Mouse (Mus musculus): ENCODE data around the gene Atp4a. TPM values are rescaled to one million over a fixed set of nuclear protein-coding genes. Genes with fewer than 3 reads are reported as not detected.

Atp4a gene
- 2.0 and 5.3 TPM in 2 replicates for total RNA-seq (2014; rRNA removed)
- polyA plus RNA-seq (2015; fragmentation: Nextera tagmentation; extraction: Ambion mirVana), result 4.2 and 6.0 TPM in 2 replicates

DNA sequence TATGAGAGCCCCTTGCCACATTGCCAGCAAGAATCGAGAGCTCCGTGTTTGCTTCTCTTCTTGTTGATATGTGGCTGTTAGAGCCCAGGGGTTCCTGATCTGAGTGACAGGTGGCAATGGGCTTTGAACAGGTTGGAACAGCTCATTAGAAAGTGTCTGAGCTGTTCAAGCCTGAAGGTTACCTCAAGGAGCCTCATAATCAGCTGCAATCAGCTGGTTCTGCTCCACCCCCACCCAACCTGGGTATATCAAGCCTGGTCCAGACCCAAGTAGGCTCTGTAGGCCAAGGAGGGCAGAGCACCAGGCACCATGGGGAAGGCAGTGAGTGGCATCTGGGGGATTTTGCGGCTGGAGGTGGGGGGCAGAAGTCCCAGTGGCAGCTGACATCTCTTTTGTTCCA lies at the start of gene Atp4a:
TSS of gene Atp4a (plus strand) at position 268 of the 400 bp plus-strand sequence.
- Histone ChIP-seq H3K4me3 (ENCODE audit: low read length) (no peak within 1 kb of the TSS), H3K9me3 (ENCODE audit: low read length) (no peaks in the 10 kb centered on the region), H3K4me2 (ENCODE audit: low read depth, low read length) (no peak within 1 kb of the TSS), H3K27me3 (ENCODE audit: insufficient read depth, low read length) (no peaks in the 10 kb centered on the region), H3K9ac (replicated peaks; ENCODE audit: low read length) (no peak within 1 kb of the TSS), H3K4me1 (ENCODE audit: insufficient read depth, low read length) (0 out of 2 replicates have a peak, but pooled peaks cover 2% of the 10 kb centered on the region), H3K36me3 (ENCODE audit: insufficient read depth, low read length) (no peaks in the 10 kb centered on the region), H3K27ac (no peak within 1 kb of the TSS)
- TF ChIP-seq CTCF (IDR thresholded peaks at IDR 0.05; ENCODE audit: low read depth), result no peak
- 86% methylated on average over 3 of the region's 3 CpGs for WGBS
- ATAC-seq, result no peak
- DNase-seq (ENCODE audit: low spot score), result no peak

DNA sequence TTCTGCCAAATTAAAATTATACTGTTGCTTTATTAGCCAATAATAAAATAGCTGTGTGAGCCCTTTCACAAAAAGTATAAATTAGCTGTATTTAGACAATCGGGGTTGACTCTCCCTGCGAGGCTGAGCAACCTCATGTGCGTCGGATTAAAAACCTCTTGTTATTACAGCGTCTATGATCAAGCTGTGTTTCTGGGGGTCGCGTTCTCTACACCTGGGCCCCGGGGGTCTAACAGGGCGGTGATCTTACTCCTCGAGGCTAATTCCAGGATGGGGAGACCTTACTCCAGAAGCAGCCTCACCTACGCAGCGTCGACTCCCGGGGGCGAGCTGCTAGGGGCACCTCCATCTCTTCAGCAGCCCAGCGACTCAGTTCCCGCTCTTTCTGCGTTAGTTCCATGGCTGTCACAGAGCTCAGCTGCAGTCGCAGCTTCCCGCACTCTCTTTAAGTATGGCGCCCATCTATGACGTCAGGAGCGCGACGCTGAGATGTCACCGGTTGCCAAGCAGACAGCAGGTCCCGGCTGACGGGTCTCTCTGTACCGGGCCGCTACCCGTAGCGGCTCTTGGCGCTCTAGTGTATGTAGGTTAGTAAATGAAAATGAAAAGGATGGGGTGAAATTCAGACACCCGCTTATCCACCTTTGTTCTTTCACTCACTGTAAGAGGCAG lies 47.3 kb upstream of the Atp4a start, which contains the start of gene Haus5:
TSS of gene Haus5 (minus strand) at position 466 of the 672 bp plus-strand sequence.
- peak within 1 kb of the TSS; percentile 91 for H3K4me2 ChIP-seq (ENCODE audit: low read depth, low read length)
- no peaks in the 10 kb centered on the region; the same call in 1 of the 2 replicates for H3K27me3 ChIP-seq (ENCODE audit: insufficient read depth, low read length)
- no peaks in the 10 kb centered on the region for H3K4me1 ChIP-seq (ENCODE audit: insufficient read depth, low read length)
- no peak for TF ChIP-seq CTCF (IDR thresholded peaks at IDR 0.05; ENCODE audit: low read depth)
- WGBS, result under 1% methylated on average over 34 of the region's 34 CpGs
- ATAC-seq, result peak; percentile 96
- H3K9me3 ChIP-seq (ENCODE audit: low read length), result no peaks in the 10 kb centered on the region
- H3K36me3 ChIP-seq (ENCODE audit: insufficient read depth, low read length), result no peaks in the 10 kb centered on the region
- peak within 1 kb of the TSS; percentile 85 for H3K27ac ChIP-seq
- peak; percentile 97 for DNase-seq (ENCODE audit: low spot score)
- peak within 1 kb of the TSS; percentile 68 for H3K9ac ChIP-seq (replicated peaks; ENCODE audit: low read length)
- H3K4me3 ChIP-seq (ENCODE audit: low read length), result peak within 1 kb of the TSS; percentile 62

DNA sequence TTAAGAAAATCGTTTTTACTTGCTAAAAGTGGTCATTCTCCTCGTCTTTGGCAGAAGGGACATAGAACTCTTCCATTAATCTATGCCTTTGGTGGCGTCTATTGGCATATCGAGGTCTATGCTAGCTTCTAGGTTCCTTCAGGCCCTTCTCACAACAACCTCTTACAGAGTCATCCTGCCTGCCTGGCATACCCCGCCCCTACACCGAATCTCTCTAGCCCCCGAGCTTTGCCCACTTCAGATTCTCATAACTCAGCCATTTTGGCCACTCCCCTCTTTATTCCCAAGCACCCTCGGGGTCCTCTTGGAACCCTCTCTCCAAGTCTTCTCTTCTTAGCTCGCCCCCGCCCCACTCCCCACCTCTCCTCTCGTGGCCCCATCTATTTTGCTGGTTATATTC lies 46.7 kb upstream of the Atp4a start:
- DNase-seq (ENCODE audit: low spot score) (peak; percentile 45), ATAC-seq (peak; percentile 65)

DNA sequence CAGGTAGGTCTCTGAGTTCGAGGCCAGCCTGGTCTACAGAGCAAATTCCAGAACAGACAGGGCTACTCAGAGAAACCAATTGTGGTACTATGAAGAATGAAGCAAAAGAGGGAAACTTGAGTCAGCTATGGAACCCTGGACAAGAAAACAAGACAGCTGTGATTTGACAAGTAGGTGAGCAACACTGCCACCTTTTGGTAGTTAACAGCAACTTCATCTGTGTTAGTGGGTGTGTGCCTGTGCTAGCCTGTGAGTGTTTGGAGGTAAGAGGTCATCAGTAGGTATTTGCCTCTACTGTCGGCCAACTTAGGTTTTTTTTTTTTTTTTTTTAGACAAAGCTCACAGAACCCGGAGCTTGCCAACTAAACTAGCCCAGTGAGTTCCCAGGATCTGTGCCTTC lies 42.8 kb upstream of the Atp4a start:
- H3K27ac ChIP-seq, result no peak overlapping the region
- DNase-seq (ENCODE audit: low spot score), result peak; percentile 14
- H3K4me3 ChIP-seq (ENCODE audit: low read length), result no peak overlapping the region
- H3K36me3 ChIP-seq (ENCODE audit: insufficient read depth, low read length), result no peaks in the 10 kb centered on the region
- H3K4me1 ChIP-seq (ENCODE audit: insufficient read depth, low read length), result no peaks in the 10 kb centered on the region
- no peaks in the 10 kb centered on the region; the same call in 1 of the 2 replicates for H3K27me3 ChIP-seq (ENCODE audit: insufficient read depth, low read length)
- WGBS, result 28% methylated on average over 3 of the region's 3 CpGs
- peak; percentile 50 for TF ChIP-seq CTCF (IDR thresholded peaks at IDR 0.05; ENCODE audit: low read depth)
- no peak overlapping the region for H3K9ac ChIP-seq (replicated peaks; ENCODE audit: low read length)
- ATAC-seq, result no peak
- H3K9me3 ChIP-seq (ENCODE audit: low read length), result no peaks in the 10 kb centered on the region
- H3K4me2 ChIP-seq (ENCODE audit: low read depth, low read length), result no peak overlapping the region

More for the DNA sequence above, 46.7 kb upstream of the Atp4a start:
- H3K4me1 ChIP-seq (ENCODE audit: insufficient read depth, low read length), result no peaks in the 10 kb centered on the region
- H3K4me3 ChIP-seq (ENCODE audit: low read length), result peak overlapping the region; percentile 62
- TF ChIP-seq CTCF (IDR thresholded peaks at IDR 0.05; ENCODE audit: low read depth), result no peak
- no peaks in the 10 kb centered on the region; the same call in 1 of the 2 replicates for H3K27me3 ChIP-seq (ENCODE audit: insufficient read depth, low read length)
- peak overlapping the region; percentile 91 for H3K4me2 ChIP-seq (ENCODE audit: low read depth, low read length)
- 5% methylated on average over 11 of the region's 11 CpGs for WGBS
- H3K27ac ChIP-seq, result peak overlapping the region; percentile 85
- no peaks in the 10 kb centered on the region for H3K9me3 ChIP-seq (ENCODE audit: low read length)
- H3K36me3 ChIP-seq (ENCODE audit: insufficient read depth, low read length), result no peaks in the 10 kb centered on the region
- H3K9ac ChIP-seq (replicated peaks; ENCODE audit: low read length), result peak overlapping the region; percentile 68

DNA sequence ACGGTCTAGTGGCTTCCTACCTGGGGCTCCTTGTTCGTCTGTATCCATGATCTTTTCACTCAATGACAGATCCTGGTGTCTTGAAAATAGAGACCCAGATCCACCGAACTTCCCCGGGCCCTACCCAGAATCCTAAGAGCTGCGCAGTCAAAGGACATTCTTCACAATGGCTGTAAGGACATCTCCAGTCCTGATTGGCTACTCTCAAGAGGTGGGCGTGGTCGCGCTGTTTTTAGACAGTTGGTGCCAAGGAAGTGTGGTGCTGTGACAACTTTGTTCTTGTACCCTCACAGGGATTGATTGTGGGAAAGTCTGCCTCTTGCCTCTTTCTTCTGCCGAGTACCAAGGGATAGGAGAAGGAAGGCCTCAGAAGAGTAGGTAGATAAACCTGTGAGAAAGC lies 40.5 kb upstream of the Atp4a start, which contains the start of gene Pmis2:
TSS of gene Pmis2 (minus strand) at position 126 of the 400 bp plus-strand sequence.
- H3K27me3 ChIP-seq (ENCODE audit: insufficient read depth, low read length), result no peaks in the 10 kb centered on the region; the same call in 1 of the 2 replicates
- no peak within 1 kb of the TSS for H3K4me3 ChIP-seq (ENCODE audit: low read length)
- no peaks in the 10 kb centered on the region for H3K9me3 ChIP-seq (ENCODE audit: low read length)
- H3K4me1 ChIP-seq (ENCODE audit: insufficient read depth, low read length), result no peaks in the 10 kb centered on the region
- no peak within 1 kb of the TSS for H3K4me2 ChIP-seq (ENCODE audit: low read depth, low read length)
- H3K36me3 ChIP-seq (ENCODE audit: insufficient read depth, low read length), result no peaks in the 10 kb centered on the region
- TF ChIP-seq CTCF (IDR thresholded peaks at IDR 0.05; ENCODE audit: low read depth), result no peak
- WGBS, result 70% methylated on average over 9 of the region's 9 CpGs
- H3K27ac ChIP-seq, result no peak within 1 kb of the TSS
- no peak within 1 kb of the TSS for H3K9ac ChIP-seq (replicated peaks; ENCODE audit: low read length)
- no peak for DNase-seq (ENCODE audit: low spot score)
- ATAC-seq, result no peak

DNA sequence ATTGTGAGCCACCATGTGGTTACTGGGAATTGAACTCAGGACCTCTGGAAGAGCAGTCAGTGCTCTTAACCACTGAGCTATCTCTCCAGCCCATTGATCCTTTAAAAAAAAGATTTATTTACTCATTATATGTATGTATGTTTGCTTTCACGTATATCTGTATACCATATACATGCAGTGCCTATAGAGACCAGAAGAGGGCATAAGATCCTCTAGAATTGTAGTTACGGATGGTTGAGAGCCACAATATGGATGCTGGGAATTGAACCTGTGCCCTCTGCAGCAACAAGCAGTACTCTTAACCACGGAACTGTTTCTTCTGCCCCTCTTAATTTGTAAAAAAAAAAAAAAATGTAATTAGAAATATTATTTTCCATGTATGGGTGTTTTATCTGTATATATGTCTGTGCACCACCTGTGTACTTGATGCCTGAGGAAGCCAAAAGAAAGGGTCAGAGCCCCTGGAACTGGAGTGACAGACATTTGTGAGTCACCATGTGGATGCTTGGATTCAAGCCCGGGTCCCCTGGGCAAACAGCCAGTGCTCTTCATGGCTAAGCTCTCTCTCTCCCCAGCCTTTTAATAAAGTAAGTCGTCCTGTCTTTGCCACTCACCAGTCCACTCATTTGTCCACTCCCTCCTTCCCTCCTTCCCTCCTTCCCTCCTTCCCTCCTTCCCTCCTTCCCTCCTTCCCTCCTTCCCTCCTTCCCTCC lies 33.6 kb upstream of the Atp4a start:
- H3K27ac ChIP-seq, result no peak overlapping the region
- WGBS, result 51% methylated on average over 5 of the region's 5 CpGs
- no peaks in the 10 kb centered on the region for H3K4me1 ChIP-seq (ENCODE audit: insufficient read depth, low read length)
- no peak overlapping the region for H3K4me2 ChIP-seq (ENCODE audit: low read depth, low read length)
- H3K27me3 ChIP-seq (ENCODE audit: insufficient read depth, low read length), result no peaks in the 10 kb centered on the region
- no peak overlapping the region for H3K9ac ChIP-seq (replicated peaks; ENCODE audit: low read length)
- no peak overlapping the region for H3K4me3 ChIP-seq (ENCODE audit: low read length)
- TF ChIP-seq CTCF (IDR thresholded peaks at IDR 0.05; ENCODE audit: low read depth), result peak; percentile 6; the same call in 1 of the 2 replicates
- H3K36me3 ChIP-seq (ENCODE audit: insufficient read depth, low read length), result no peaks in the 10 kb centered on the region
- ATAC-seq (no peak), DNase-seq (ENCODE audit: low spot score) (peak; percentile 65)
- H3K9me3 ChIP-seq (ENCODE audit: low read length), result no peaks in the 10 kb centered on the region

Data from hindbrain, postnatal 0 days (tissue).